Mouse (Mus musculus) layer of hippocampus, postnatal 36 days (tissue): ENCODE results near the gene Prss54. TPM values are rescaled to one million over a fixed set of nuclear protein-coding genes. Genes with fewer than 3 reads are reported as not detected.
A peak's percentile ranks its signal among the peaks of the same experiment; 100 is the strongest.

Experiments used
- DNase-seq, 2 experiments: peaks; one replicate each; pipeline ENCODE4 v3.0.0; 2022
- total RNA-seq, 2 experiments: library from RNA; stranded (reverse); gene quantifications; 2 replicates each; pipeline ENCODE4 v1.2.3; 2021

Prss54 gene
- total RNA-seq, 2 experiments from 2014 or later: not detected

GRCm38 (mm10) chr8:95549871-95550829 lies 26.0 kb downstream of the Prss54 start:
- DNase-seq: no peak

DNA sequence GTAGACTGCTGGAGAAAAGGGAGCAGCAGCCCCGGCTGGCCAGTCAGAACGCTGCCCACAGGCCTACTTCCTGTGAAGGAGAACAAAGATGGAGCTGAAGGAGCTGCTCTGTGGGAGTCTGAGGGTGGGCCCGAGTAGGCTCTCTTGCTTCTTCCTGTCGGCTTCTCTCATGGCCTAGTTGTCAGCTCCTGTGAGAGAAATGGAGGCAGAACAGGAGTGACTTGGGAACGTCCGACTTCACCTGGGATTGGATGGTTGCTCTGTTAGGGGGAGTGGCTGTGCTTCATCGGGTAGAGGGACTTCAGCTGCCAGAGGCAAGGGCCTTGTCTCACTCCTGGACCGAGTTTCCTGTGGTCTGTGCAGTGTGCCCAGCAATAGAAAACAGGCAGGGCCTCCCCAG lies 28.2 kb downstream of the Prss54 start:
- DNase-seq: no peak

DNA sequence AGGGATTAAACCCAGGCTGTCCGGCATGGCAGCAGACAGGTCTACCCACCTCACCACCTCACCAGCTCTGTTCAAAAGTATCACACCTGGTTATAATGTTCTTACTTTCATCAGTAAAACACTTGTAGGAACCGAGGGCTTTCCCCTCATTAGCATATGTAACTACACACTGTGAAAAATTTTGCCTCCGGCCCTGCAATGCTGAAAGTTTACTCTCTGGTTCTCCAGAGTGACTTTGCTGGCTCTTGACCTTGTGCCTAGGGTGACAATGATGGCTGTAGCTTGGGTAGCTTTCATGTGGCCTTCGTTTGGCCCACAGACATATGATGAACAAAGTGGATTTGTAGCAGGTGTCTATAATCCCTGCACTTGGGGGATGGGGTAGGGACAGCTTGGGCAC lies 29.2 kb downstream of the Prss54 start:
- no peak for DNase-seq

DNA sequence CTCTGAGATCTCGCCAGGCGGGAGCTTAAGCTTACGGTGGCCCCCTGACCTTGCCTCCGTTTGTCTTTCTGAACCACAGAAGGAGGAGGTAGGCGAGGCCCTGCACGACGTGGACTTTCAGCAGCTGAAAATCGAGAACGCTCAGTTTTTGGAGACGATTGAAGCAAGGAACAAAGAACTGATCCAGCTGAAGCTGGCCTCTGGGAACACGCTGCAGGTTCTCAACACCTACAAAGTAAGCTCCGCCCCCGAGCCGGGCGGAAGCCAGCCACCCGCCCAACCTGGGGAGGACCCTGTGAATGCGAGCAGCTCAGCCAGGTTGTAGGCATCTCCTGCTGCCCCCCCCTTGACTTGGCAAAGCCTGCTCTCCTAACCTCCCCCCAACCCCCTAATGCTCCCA lies 30.3 kb downstream of the Prss54 start:
- DNase-seq: no peak

- no peak for DNase-seq
Measured at GRCm38 (mm10) chr8:95543065-95543464, 33.1 kb downstream of the Prss54 start.

DNA sequence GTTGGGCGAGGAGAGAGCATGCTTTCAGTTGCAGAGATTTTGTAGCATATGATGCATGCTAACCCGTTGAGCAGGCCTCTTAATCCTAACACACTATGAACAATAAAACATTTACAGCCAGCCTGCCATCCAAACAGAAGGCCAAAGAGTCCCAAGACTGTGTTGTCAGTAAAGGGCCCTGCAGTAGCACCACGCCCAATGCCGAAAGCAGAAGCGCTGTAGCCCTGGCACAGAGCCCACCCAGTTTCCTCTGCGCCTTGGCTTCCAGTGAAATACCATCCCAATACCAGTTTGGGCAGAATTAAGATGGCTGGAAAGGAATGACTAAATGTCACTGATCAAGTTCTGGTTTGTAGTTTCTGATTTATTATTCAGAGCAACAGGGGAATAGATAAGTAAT lies 33.9 kb downstream of the Prss54 start:
- no peak for DNase-seq

DNA sequence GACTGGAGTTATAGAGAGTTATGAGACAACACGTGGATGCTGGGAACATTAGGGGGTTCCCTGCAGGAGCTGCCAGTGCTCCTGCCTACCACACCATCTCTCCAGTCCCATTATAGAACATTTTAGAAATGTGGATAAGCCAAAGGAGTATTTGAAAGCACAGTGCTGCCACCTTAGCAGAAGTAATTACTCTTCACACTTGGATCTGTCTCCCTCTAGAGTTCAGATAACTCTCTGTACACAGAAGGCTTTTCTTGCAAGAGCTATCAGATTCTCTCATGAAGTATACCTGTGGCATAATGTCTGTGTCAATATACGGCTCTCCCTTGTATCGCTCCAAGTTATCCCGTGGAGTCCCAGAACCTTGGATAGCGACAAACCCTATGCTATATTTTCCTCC lies 36.7 kb downstream of the Prss54 start:
- no peak for DNase-seq

DNA sequence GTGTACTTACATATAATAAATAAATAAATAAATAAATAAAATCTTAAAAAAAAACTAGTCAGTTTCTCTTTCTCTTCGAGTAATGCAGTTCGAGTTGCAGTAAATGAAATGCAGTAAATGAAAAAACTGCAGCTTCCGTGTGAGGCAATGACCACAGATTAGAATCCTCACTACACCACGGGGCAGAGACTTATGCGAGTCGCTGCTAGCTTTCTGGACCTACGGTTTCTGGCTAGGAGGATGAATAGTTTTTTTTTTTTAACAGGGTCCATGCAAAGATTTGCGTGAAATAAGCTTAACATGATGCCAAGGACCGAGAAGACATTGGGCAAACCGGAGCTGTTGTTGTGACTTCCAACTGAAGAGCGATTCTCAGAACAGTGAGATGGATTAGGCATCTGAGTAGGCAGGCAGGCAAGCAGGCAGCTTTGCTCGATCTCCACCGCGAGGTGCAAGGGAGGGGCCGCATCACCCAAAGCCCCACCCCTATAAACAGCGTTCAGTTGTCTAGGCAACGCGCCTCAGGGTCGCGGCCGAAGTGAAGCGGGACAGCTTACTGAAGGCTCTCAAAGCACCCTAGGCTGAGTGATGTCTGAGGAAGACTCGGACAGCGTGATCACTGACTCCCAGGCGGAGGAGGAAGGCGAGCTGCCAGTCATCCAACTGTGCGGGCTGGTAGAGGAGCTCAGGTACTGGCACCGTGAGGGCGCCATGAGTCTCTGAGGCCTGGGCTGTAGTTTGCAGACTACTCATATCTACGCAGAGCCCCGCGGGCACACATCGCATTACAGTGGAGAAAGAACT lies 42.4 kb downstream of the Prss54 start, which contains the start of gene Ccdc113:
Ccdc113 (plus strand) TSS at position 502 of the 804 bp plus-strand sequence.
- DNase-seq: peak; percentile 59 to 60

- DNase-seq: no peak
Measured at GRCm38 (mm10) chr8:95532206-95532605, 43.9 kb downstream of the Prss54 start.

- no peak for DNase-seq
Measured at GRCm38 (mm10) chr8:95528750-95529310, 47.3 kb downstream of the Prss54 start.

DNA sequence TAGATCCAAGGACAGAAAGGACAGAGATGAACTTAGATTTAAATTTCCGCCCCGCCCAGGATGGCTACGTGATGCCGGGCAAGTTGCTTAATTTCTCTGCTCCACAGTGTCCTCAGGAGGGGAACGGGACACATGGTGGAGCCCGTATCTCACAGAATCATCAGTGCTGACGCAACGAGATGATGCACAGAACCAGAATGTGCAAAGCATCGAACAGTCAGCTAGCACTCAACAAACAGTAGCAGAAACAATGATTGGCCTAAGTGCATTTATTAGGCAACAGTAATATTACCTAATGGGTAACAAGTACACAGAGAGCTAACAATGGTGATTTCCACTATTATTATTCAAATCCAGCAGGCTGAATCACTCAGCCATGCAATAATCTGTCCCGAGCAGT lies 47.9 kb downstream of the Prss54 start:
- DNase-seq: no peak

- no peak for DNase-seq
Measured at GRCm38 (mm10) chr8:95523991-95524390, 52.1 kb downstream of the Prss54 start.

DNA sequence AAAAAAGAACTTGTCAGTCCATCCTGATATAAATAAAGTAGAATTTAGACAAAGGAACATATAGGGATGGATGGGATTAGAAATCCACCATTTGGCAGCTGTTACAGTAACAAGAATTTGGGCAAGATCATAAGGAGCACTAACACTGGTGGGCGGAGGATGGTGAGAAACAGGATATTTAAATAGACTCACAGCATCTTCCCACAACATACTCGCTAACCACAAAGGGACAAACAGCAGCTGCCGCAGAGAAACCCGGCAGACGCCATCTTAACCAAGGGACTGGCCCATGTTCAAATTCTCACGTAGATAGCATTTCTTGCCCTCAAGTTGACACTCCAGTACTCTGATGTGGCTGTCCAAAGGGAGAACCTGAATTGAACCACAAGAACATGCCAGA lies 59.2 kb downstream of the Prss54 start:
- DNase-seq: no peak

DNA sequence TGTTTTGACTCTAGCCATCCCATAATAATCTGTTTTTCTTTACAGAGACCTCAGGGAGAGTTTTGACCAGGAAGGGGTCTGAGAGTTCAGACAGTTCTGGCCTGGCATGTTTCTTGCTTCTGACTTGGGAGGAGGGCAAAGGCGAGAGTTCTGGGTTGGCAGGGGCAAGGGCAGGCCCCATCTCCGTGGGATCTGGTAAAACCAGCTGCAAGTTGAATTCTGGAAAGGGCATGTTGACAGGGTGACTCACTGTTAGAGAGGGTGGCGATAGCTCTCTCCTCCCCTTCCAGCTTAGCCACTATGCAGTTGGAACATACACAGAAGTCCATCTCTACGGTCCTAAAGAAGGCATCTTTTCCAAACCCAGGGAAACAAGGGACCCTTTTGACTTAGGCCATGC lies 62.9 kb downstream of the Prss54 start:
- no peak for DNase-seq

DNA sequence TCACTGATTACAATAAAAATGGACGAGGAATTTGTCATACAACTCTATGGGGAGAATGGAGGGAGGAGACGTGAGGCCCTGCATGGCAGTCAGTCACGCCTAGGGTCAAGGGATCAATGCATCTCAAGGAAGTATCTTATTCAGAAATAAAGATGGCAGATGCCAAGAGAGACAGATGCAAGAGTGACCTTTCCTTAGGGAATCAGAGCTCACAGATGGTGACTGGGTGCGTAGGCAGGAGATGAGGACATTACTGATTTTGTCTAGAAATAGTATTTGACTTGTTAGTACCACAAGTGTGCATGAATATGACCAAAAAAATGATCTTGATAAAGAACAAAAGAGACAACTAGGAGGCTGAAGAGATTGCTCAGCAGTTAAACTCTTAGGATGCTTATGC lies 63.9 kb downstream of the Prss54 start:
- DNase-seq: no peak

Other genes with a start within 250 kb of the Prss54 start
- gene Zfp319, start 244.4 kb downstream of the Prss54 start, total RNA-seq: 10 to 100 TPM; 17.1 to 17.7 TPM
- gene Usb1, start 244.1 kb downstream of the Prss54 start, total RNA-seq: 10 to 100 TPM in 1 of 2 experiments, 1 to 10 TPM in 1; 9.8 to 11.7 TPM
- gene Mmp15, start 224.1 kb downstream of the Prss54 start, total RNA-seq: 10 to 100 TPM; 16.3 to 17.9 TPM
- gene Cfap20, start 141.5 kb downstream of the Prss54 start, total RNA-seq: 10 to 100 TPM; 55.4 to 63.9 TPM
- gene Csnk2a2, start 86.3 kb downstream of the Prss54 start, total RNA-seq: 10 to 100 TPM; 66.9 to 71.8 TPM
- 1 to 10 TPM in 1 of 2 experiments, under 1 TPM in 1; 0.68 to 1.3 TPM for gene Ccdc113, start 42.3 kb downstream of the Prss54 start, total RNA-seq
- 1 to 10 TPM; 1.6 to 1.8 TPM for gene Gins3, start 57.1 kb upstream of the Prss54 start, total RNA-seq
- gene Ndrg4, start 100.6 kb upstream of the Prss54 start, total RNA-seq: 1,000 to 10,000 TPM; 1,402 to 1,427 TPM
- gene Setd6, start 139.5 kb upstream of the Prss54 start, total RNA-seq: 10 to 100 TPM; 19.5 to 21.1 TPM
- gene Cnot1, start 231.1 kb upstream of the Prss54 start, total RNA-seq: 100 to 1,000 TPM; 125 to 150 TPM
- 100 to 1,000 TPM; 129 to 132 TPM for gene Sap18b, start 249.0 kb upstream of the Prss54 start, total RNA-seq